Mouse (Mus musculus) c-Kit-positive CD71-positive TER-119-positive erythroid progenitor cells, embryonic 14.5 days (primary cell): Measurements from ENCODE around the gene Tsen15.
A peak's percentile ranks its signal among the peaks of the same experiment; 100 is the strongest.

ENCODE experiments used
- DNase-seq: peaks from one replicate; pipeline ENCODE4 v3.0.0-alpha.2; 2013; ENCODE audit warnings: low spot score

The Tsen15 gene

GRCm38 (mm10) chr1:152386188-152386835, at the start of gene Tsen15:
TSS of gene Tsen15 (minus strand) at chr1:152386688.
- DNase-seq = peak; percentile 82

GRCm38 (mm10) chr1:152434166-152434565, 47.7 kb upstream of the Tsen15 start:
- no peak for DNase-seq

GRCm38 (mm10) chr1:152429805-152430204, 43.3 kb upstream of the Tsen15 start:
- no peak for DNase-seq

GRCm38 (mm10) chr1:152427912-152428581, 41.6 kb upstream of the Tsen15 start:
- no peak for DNase-seq

- DNase-seq = no peak
These were observed 36.6 kb upstream of the Tsen15 start for GRCm38 (mm10) chr1:152423052-152423451.

GRCm38 (mm10) chr1:152422295-152422694, 35.8 kb upstream of the Tsen15 start:
- DNase-seq = no peak

GRCm38 (mm10) chr1:152417602-152418001, 31.1 kb upstream of the Tsen15 start:
- no peak for DNase-seq

GRCm38 (mm10) chr1:152416306-152416904, 29.9 kb upstream of the Tsen15 start:
- DNase-seq = no peak

GRCm38 (mm10) chr1:152414451-152414850, 28.0 kb upstream of the Tsen15 start:
- DNase-seq = no peak

GRCm38 (mm10) chr1:152413961-152414360, 27.5 kb upstream of the Tsen15 start:
- no peak for DNase-seq

GRCm38 (mm10) chr1:152413116-152413515, 26.6 kb upstream of the Tsen15 start:
- DNase-seq = no peak

GRCm38 (mm10) chr1:152410657-152411056, 24.2 kb upstream of the Tsen15 start:
- no peak for DNase-seq

GRCm38 (mm10) chr1:152409356-152409755, 22.9 kb upstream of the Tsen15 start:
- DNase-seq = no peak

- DNase-seq = no peak
These were observed 20.8 kb upstream of the Tsen15 start for GRCm38 (mm10) chr1:152407021-152407946.

GRCm38 (mm10) chr1:152400556-152401540, 14.4 kb upstream of the Tsen15 start:
- no peak for DNase-seq

- DNase-seq = no peak
These were observed 13.5 kb upstream of the Tsen15 start, which contains the start of gene Colgalt2 for GRCm38 (mm10) chr1:152399790-152400555. TSS of gene Colgalt2 (plus strand) at chr1:152399830.

- DNase-seq = no peak
These were observed 12.2 kb upstream of the Tsen15 start for GRCm38 (mm10) chr1:152398708-152399107.

- DNase-seq = no peak
These were observed 8.5 kb upstream of the Tsen15 start for GRCm38 (mm10) chr1:152394956-152395515.

GRCm38 (mm10) chr1:152394137-152394536, 7.6 kb upstream of the Tsen15 start:
- no peak for DNase-seq

- no peak for DNase-seq
These were observed 2.8 kb upstream of the Tsen15 start for GRCm38 (mm10) chr1:152389271-152389670.
